Mouse (Mus musculus): Measurements from ENCODE around the gene Slc17a1. TPM values are rescaled to one million over a fixed set of nuclear protein-coding genes. Genes with fewer than 3 reads are reported as not detected.

Gene Slc17a1
- polyA plus RNA-seq (2015; fragmentation: Nextera tagmentation; extraction: Ambion mirVana), result not detected in 2 replicates

GRCm38 (mm10) chr13:23867405-23867804, at the start of gene Slc17a1:
Slc17a1 (plus strand) TSS chr13:23867750.

GRCm38 (mm10) chr13:23839308-23839707, 28.2 kb upstream of the Slc17a1 start, which contains the start of gene Slc17a3:
Slc17a3 (plus strand) TSS chr13:23839434.

GRCm38 (mm10) chr13:23914376-23915167, 47.0 kb downstream of the Slc17a1 start, which contains the start of gene Slc17a4:
Slc17a4 (minus strand) TSS chr13:23915009.

DNA sequence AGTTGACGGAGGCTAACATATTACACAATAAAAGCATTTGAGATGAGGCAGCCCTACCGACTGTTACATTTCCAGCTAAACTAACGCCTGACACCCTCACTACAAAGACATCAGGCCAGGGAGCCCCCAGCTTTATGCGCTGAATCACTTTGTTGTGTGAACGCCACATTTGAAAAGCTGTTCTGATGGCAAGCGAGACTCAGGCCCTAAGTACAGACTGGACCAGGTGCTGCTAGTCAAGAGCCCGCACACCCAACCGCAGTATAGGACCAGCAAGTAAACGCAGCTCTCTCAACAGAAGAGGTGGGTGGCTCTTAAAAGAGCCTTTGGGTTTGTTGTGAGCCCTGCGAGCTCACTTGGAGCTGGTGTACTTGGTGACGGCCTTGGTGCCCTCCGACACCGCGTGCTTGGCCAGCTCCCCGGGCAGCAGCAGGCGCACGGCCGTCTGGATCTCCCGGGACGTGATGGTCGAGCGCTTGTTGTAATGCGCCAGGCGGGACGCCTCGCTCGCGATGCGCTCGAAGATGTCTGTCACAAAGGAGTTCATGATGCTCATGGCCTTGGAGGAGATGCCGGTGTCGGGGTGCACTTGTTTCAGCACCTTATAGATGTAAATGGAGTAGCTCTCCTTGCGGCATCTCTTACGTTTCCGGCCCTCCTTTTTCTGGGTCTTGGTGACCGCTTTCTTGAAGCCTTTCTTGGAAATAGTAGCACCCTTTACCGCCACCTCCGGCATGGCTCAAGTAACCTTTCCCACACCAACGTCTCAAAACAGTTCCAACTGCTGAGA, 66.1 kb downstream of the Slc17a1 start, which contains the start of gene Hist1h2ba:
Gene Hist1h2ba (minus strand): TSS at position 736 of the 790 bp plus-strand sequence.

GRCm38 (mm10) chr13:23934211-23934520, 66.6 kb downstream of the Slc17a1 start, which contains the start of gene Hist1h2aa:
Hist1h2aa (plus strand) TSS chr13:23934462.

Other genes starting within 250 kb of the Slc17a1 start
- 2.5 and 3.2 TPM in 2 replicates for gene Hist1h2be, start 246.6 kb upstream of the Slc17a1 start, polyA plus RNA-seq (2015; fragmentation: Nextera tagmentation; extraction: Ambion mirVana)
- 31.4 and 33.9 TPM in 2 replicates for gene Hist1h1e, start 245.2 kb upstream of the Slc17a1 start, polyA plus RNA-seq (2015; fragmentation: Nextera tagmentation; extraction: Ambion mirVana)
- gene Hist1h2ac, start 183.8 kb upstream of the Slc17a1 start, polyA plus RNA-seq (2015; fragmentation: Nextera tagmentation; extraction: Ambion mirVana), result 1.9 and 3.1 TPM in 2 replicates
- 77.4 and 85.8 TPM in 2 replicates for gene Hist1h2bc, start 183.6 kb upstream of the Slc17a1 start, polyA plus RNA-seq (2015; fragmentation: Nextera tagmentation; extraction: Ambion mirVana)
- not detected in 2 replicates for gene Hist1h1t, start 171.9 kb upstream of the Slc17a1 start, polyA plus RNA-seq (2015; fragmentation: Nextera tagmentation; extraction: Ambion mirVana)
- 18.8 TPM in 2 replicates for gene Hist1h4c, start 169.3 kb upstream of the Slc17a1 start, polyA plus RNA-seq (2015; fragmentation: Nextera tagmentation; extraction: Ambion mirVana)
- gene Hfe, start 156.9 kb upstream of the Slc17a1 start, polyA plus RNA-seq (2015; fragmentation: Nextera tagmentation; extraction: Ambion mirVana), result 10.7 and 14.6 TPM in 2 replicates
- 62.5 and 68.9 TPM in 2 replicates for gene Hist1h1c, start 128.9 kb upstream of the Slc17a1 start, polyA plus RNA-seq (2015; fragmentation: Nextera tagmentation; extraction: Ambion mirVana)
- gene Hist1h3c, start 122.1 kb upstream of the Slc17a1 start, polyA plus RNA-seq (2015; fragmentation: Nextera tagmentation; extraction: Ambion mirVana), result 10.7 and 11.0 TPM in 2 replicates
- 7.7 and 9.4 TPM in 2 replicates for gene Hist1h2bb, start 121.0 kb upstream of the Slc17a1 start, polyA plus RNA-seq (2015; fragmentation: Nextera tagmentation; extraction: Ambion mirVana)
- gene Hist1h2ab, start 116.6 kb upstream of the Slc17a1 start, polyA plus RNA-seq (2015; fragmentation: Nextera tagmentation; extraction: Ambion mirVana), result 104 and 128 TPM in 2 replicates
- gene Hist1h3b, start 115.5 kb upstream of the Slc17a1 start, polyA plus RNA-seq (2015; fragmentation: Nextera tagmentation; extraction: Ambion mirVana), result 51.9 and 64.5 TPM in 2 replicates
- 8.3 and 9.5 TPM in 2 replicates for gene Hist1h4b, start 110.7 kb upstream of the Slc17a1 start, polyA plus RNA-seq (2015; fragmentation: Nextera tagmentation; extraction: Ambion mirVana)
- gene Hist1h4a, start 106.5 kb upstream of the Slc17a1 start, polyA plus RNA-seq (2015; fragmentation: Nextera tagmentation; extraction: Ambion mirVana), result 1.3 and 1.4 TPM in 2 replicates
- 26.7 and 31.7 TPM in 2 replicates for gene Hist1h3a, start 105.4 kb upstream of the Slc17a1 start, polyA plus RNA-seq (2015; fragmentation: Nextera tagmentation; extraction: Ambion mirVana)
- gene Hist1h1a, start 104.1 kb upstream of the Slc17a1 start, polyA plus RNA-seq (2015; fragmentation: Nextera tagmentation; extraction: Ambion mirVana), result 15.4 and 20.8 TPM in 2 replicates
- gene Trim38, start 97.8 kb upstream of the Slc17a1 start, polyA plus RNA-seq (2015; fragmentation: Nextera tagmentation; extraction: Ambion mirVana), result not detected in 2 replicates
- gene Slc17a2, start 60.8 kb upstream of the Slc17a1 start, polyA plus RNA-seq (2015; fragmentation: Nextera tagmentation; extraction: Ambion mirVana), result not detected in 2 replicates
- not detected in 2 replicates for gene Slc17a3, start 28.3 kb upstream of the Slc17a1 start, polyA plus RNA-seq (2015; fragmentation: Nextera tagmentation; extraction: Ambion mirVana)
- gene Slc17a4, start 47.3 kb downstream of the Slc17a1 start, polyA plus RNA-seq (2015; fragmentation: Nextera tagmentation; extraction: Ambion mirVana), result 0.16 TPM in 2 replicates
- not detected in 2 replicates for gene Hist1h2ba, start 66.4 kb downstream of the Slc17a1 start, polyA plus RNA-seq (2015; fragmentation: Nextera tagmentation; extraction: Ambion mirVana)
- not detected in 2 replicates for gene Hist1h2aa, start 66.7 kb downstream of the Slc17a1 start, polyA plus RNA-seq (2015; fragmentation: Nextera tagmentation; extraction: Ambion mirVana)
- not detected in 2 replicates for gene Scgn, start 123.5 kb downstream of the Slc17a1 start, polyA plus RNA-seq (2015; fragmentation: Nextera tagmentation; extraction: Ambion mirVana)

Measured in spleen, postnatal 0 days (tissue).